Mouse (Mus musculus) midbrain, embryonic 13.5 days (tissue): ENCODE data around the gene Xbp1. TPM values are rescaled to one million over a fixed set of nuclear protein-coding genes. Genes with fewer than 3 reads are reported as not detected.
"Not testable (repeated sequence)": the region's sequence is repeated elsewhere in the genome, so short reads cannot be mapped to it uniquely, and the experiment has no call there.

Experiments used
- ATAC-seq: fragments of 200-750 bp; cut with Nextera tagmentation; 2 replicates; pipeline ENCODE4 v1.8.0; 2017; ENCODE audit warnings: mild to moderate bottlenecking, moderate TSS enrichment, moderate library complexity
- H3K27ac ChIP-seq: fragments of 300-500 bp; sonication (generic); 2 replicates; pipeline ENCODE4 v1.5.1; 2015; ENCODE audit warnings: inconsistent platforms, mild to moderate bottlenecking, moderate library complexity
- H3K27me3 ChIP-seq: fragments of 300-500 bp; sonication (generic); 2 replicates; pipeline ENCODE4 v1.6.1; 2015; ENCODE audit warnings: mild to moderate bottlenecking, inconsistent platforms
- H3K36me3 ChIP-seq: fragments of 300-500 bp; sonication (generic); 2 replicates; pipeline ENCODE4 v1.6.1; 2015; ENCODE audit warnings: mild to moderate bottlenecking, inconsistent platforms
- H3K4me1 ChIP-seq: fragments of 300-500 bp; sonication (generic); replicated peaks from 2 replicates; pipeline ENCODE4 v1.6.1; 2015; ENCODE audit warnings: inconsistent platforms
- H3K4me2 ChIP-seq: fragments of 300-500 bp; sonication (generic); replicated peaks from 2 replicates; pipeline ENCODE4 v1.6.1; 2015; ENCODE audit warnings: moderate library complexity, mild to moderate bottlenecking, inconsistent platforms
- H3K4me3 ChIP-seq: fragments of 300-500 bp; sonication (generic); replicated peaks from 2 replicates; pipeline ENCODE4 v1.5.1; 2015; ENCODE audit warnings: mild to moderate bottlenecking, inconsistent platforms
- H3K9ac ChIP-seq: fragments of 300-500 bp; sonication (generic); replicated peaks from 2 replicates; pipeline ENCODE4 v1.6.1; 2015; ENCODE audit warnings: mild to moderate bottlenecking, inconsistent platforms
- H3K9me3 ChIP-seq: fragments of 300-500 bp; sonication (generic); 2 replicates; pipeline ENCODE4 v1.6.1; 2016; ENCODE audit warnings: mild to moderate bottlenecking, inconsistent platforms
- WGBS: fragments of 180-500 bp; shearing (Covaris S2); methylation state at CpG from one replicate; pipeline ENCODE4 v1.1.7; 2015; 5-methylcytosine and 5-hydroxymethylcytosine counted together
- polyA plus RNA-seq: library from polyadenylated mRNA; unstranded; fragments of >200 nt; fragmentation: Nextera tagmentation; extraction: Ambion mirVana; gene quantifications from 2 replicates; pipeline ENCODE4 v1.2.1, GENCODE M21; 2015

Xbp1 gene
- polyA plus RNA-seq, 1 experiment from 2014 or later, result 118 TPM

GRCm38 (mm10) chr11:5521516-5522291 is 1.2 kb downstream of the Xbp1 start:
- WGBS, result under 1% methylated on average over 34 of the region's 34 CpGs
- H3K9me3 ChIP-seq, result no peaks in the 10 kb centered on the region
- peak overlapping the region; percentile 72 for H3K4me2 ChIP-seq
- H3K9ac ChIP-seq, result peak overlapping the region; percentile 97
- peak overlapping the region; percentile 90 for H3K27ac ChIP-seq
- H3K4me3 ChIP-seq, result peak overlapping the region; percentile 98
- H3K27me3 ChIP-seq, result no peaks in the 10 kb centered on the region
- ATAC-seq, result peak; percentile 26
- peaks cover 41% of the 10 kb centered on the region for H3K36me3 ChIP-seq
- H3K4me1 ChIP-seq, result peaks cover 26% of the 10 kb centered on the region

- H3K4me3 ChIP-seq, result peak overlapping the region; percentile 98; the same call in 1 of the 2 replicates
- no peaks in the 10 kb centered on the region for H3K9me3 ChIP-seq
- H3K27ac ChIP-seq, result no peak overlapping the region
- 91% methylated on average over 11 of the region's 11 CpGs for WGBS
- peak overlapping the region; percentile 72 for H3K4me2 ChIP-seq
- no peaks in the 10 kb centered on the region for H3K27me3 ChIP-seq
- no peak for ATAC-seq
- H3K9ac ChIP-seq, result peak overlapping the region; percentile 28; the same call in 1 of the 2 replicates
- H3K36me3 ChIP-seq, result peaks cover 50% of the 10 kb centered on the region
- peaks cover 26% of the 10 kb centered on the region for H3K4me1 ChIP-seq
Observed at GRCm38 (mm10) chr11:5522798-5523415, 2.4 kb downstream of the Xbp1 start.

- Histone ChIP-seq H3K4me1 (peaks cover 26% of the 10 kb centered on the region), H3K4me3 (no peak overlapping the region), H3K27ac (no peak overlapping the region), H3K9ac (no peak overlapping the region), H3K4me2 (no peak overlapping the region), H3K36me3 (peaks cover 72% of the 10 kb centered on the region), H3K9me3 (no peaks in the 10 kb centered on the region), H3K27me3 (no peaks in the 10 kb centered on the region)
- WGBS, result 90% methylated on average over 4 of the region's 4 CpGs
- ATAC-seq, result no peak
Observed at GRCm38 (mm10) chr11:5525418-5525817, 5.0 kb downstream of the Xbp1 start.

GRCm38 (mm10) chr11:5526573-5527439 is 6.3 kb downstream of the Xbp1 start:
- H3K27ac ChIP-seq, result no peak overlapping the region
- H3K27me3 ChIP-seq, result no peaks in the 10 kb centered on the region
- peaks cover 24% of the 10 kb centered on the region for H3K4me1 ChIP-seq
- no peak overlapping the region for H3K4me3 ChIP-seq
- no peak overlapping the region for H3K4me2 ChIP-seq
- no peak overlapping the region for H3K9ac ChIP-seq
- WGBS, result 87% methylated on average over 7 of the region's 7 CpGs
- no peak for ATAC-seq
- peaks cover 86% of the 10 kb centered on the region for H3K36me3 ChIP-seq
- no peaks in the 10 kb centered on the region for H3K9me3 ChIP-seq

- H3K9me3 ChIP-seq, result no peaks in the 10 kb centered on the region
- H3K4me3 ChIP-seq, result no peak overlapping the region
- peaks cover 91% of the 10 kb centered on the region for H3K36me3 ChIP-seq
- no peak overlapping the region for H3K9ac ChIP-seq
- no peak overlapping the region for H3K4me2 ChIP-seq
- no peaks in the 10 kb centered on the region for H3K27me3 ChIP-seq
- peaks cover 13% of the 10 kb centered on the region for H3K4me1 ChIP-seq
- H3K27ac ChIP-seq, result no peak overlapping the region
- 88% methylated on average over 5 of the region's 5 CpGs for WGBS
- no peak for ATAC-seq
Observed at GRCm38 (mm10) chr11:5527865-5528523, 7.5 kb downstream of the Xbp1 start.

GRCm38 (mm10) chr11:5528841-5529240 is 8.4 kb downstream of the Xbp1 start:
- no peak overlapping the region for H3K27ac ChIP-seq
- peaks cover 4% of the 10 kb centered on the region; the same call in 1 of the 2 replicates for H3K4me1 ChIP-seq
- ATAC-seq, result no peak
- peaks cover 91% of the 10 kb centered on the region for H3K36me3 ChIP-seq
- 82% methylated on average over 5 of the region's 5 CpGs for WGBS
- H3K4me3 ChIP-seq, result no peak overlapping the region
- no peaks in the 10 kb centered on the region for H3K27me3 ChIP-seq
- H3K4me2 ChIP-seq, result no peak overlapping the region
- H3K9ac ChIP-seq, result no peak overlapping the region
- H3K9me3 ChIP-seq, result no peaks in the 10 kb centered on the region

GRCm38 (mm10) chr11:5530172-5530571 is 9.7 kb downstream of the Xbp1 start:
- no peak for ATAC-seq
- Histone ChIP-seq H3K9ac (no peak overlapping the region), H3K4me2 (no peak overlapping the region), H3K27ac (no peak overlapping the region), H3K9me3 (no peaks in the 10 kb centered on the region), H3K36me3 (peaks cover 91% of the 10 kb centered on the region), H3K27me3 (no peaks in the 10 kb centered on the region), H3K4me1 (no peaks in the 10 kb centered on the region), H3K4me3 (no peak overlapping the region)
- WGBS, result 84% methylated on average over 5 of the region's 5 CpGs

GRCm38 (mm10) chr11:5530717-5531116 is 10.3 kb downstream of the Xbp1 start:
- H3K4me3 ChIP-seq, result no peak overlapping the region
- H3K36me3 ChIP-seq, result peaks cover 88% of the 10 kb centered on the region
- ATAC-seq, result no peak

GRCm38 (mm10) chr11:5533108-5533507 is 12.6 kb downstream of the Xbp1 start:
- Histone ChIP-seq H3K4me3 (no peak overlapping the region), H3K9ac (no peak overlapping the region), H3K27me3 (no peaks in the 10 kb centered on the region), H3K4me2 (no peak overlapping the region), H3K9me3 (no peaks in the 10 kb centered on the region), H3K27ac (no peak overlapping the region), H3K4me1 (peaks cover under 1% of the 10 kb centered on the region; the same call in 1 of the 2 replicates), H3K36me3 (peaks cover 69% of the 10 kb centered on the region)
- no peak for ATAC-seq
- 86% methylated on average over 5 of the region's 5 CpGs for WGBS

More at GRCm38 (mm10) chr11:5530717-5531116, 10.3 kb downstream of the Xbp1 start:
- Histone ChIP-seq H3K27ac (no peak overlapping the region), H3K27me3 (no peaks in the 10 kb centered on the region), H3K4me1 (no peaks in the 10 kb centered on the region), H3K9ac (no peak overlapping the region), H3K9me3 (no peaks in the 10 kb centered on the region), H3K4me2 (no peak overlapping the region)
- 75% methylated on average over 6 of the region's 6 CpGs for WGBS

- H3K9me3 ChIP-seq, H3K27ac ChIP-seq, H3K27me3 ChIP-seq, H3K9ac ChIP-seq, H3K4me2 ChIP-seq, H3K4me3 ChIP-seq, ATAC-seq: not testable (repeated sequence)
- WGBS, result 96% methylated on average over 4 of the region's 4 CpGs
- Histone ChIP-seq H3K4me1 (peaks cover 30% of the 10 kb centered on the region), H3K36me3 (peaks cover 43% of the 10 kb centered on the region)
Observed at GRCm38 (mm10) chr11:5537454-5537853, 17.0 kb downstream of the Xbp1 start.

GRCm38 (mm10) chr11:5540331-5540730 is 19.9 kb downstream of the Xbp1 start:
- H3K9me3 ChIP-seq, result no peaks in the 10 kb centered on the region
- H3K4me3 ChIP-seq, result peak overlapping the region; percentile 90
- peak overlapping the region; percentile 90; the same call in 1 of the 2 replicates for H3K9ac ChIP-seq
- peaks cover 15% of the 10 kb centered on the region for H3K36me3 ChIP-seq
- peak overlapping the region; percentile 82 for H3K4me2 ChIP-seq
- peaks cover 30% of the 10 kb centered on the region for H3K4me1 ChIP-seq
- WGBS, result 13% methylated on average over 4 of the region's 4 CpGs
- H3K27ac ChIP-seq, result no peak overlapping the region
- no peak for ATAC-seq
- H3K27me3 ChIP-seq, result no peaks in the 10 kb centered on the region
